Mouse (Mus musculus) NIH3T3 (cell line): ENCODE measurements around the gene Med6.
"Not testable (repeated sequence)": the region's sequence is repeated elsewhere in the genome, so short reads cannot be mapped to it uniquely, and the experiment has no call there.

Experiments
- DNase-seq: peaks from one replicate; pipeline ENCODE4 v3.0.0-alpha.2; 2012; ENCODE audit warnings: low read depth

The Med6 gene

DNA sequence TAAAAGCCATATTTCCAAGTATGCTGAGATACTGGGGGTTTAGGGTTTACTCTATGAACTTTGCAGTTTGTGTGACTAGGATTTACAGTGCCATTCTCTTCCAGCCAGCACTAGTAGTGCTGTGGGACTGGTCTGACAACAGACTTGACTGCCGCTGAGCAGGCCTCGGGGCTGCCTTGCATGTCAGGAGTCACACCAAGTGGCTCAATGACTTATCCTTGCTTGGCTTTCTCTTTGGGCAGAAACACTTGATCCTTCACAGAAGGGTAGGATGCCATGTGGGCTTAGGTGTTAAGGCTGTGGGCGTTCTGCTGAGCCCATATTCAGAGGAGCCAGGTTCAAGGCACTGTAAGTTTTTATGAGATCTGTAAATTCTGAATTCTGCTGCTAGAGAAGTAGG, 45.5 kb downstream of the Med6 start:
- no peak for DNase-seq

DNA sequence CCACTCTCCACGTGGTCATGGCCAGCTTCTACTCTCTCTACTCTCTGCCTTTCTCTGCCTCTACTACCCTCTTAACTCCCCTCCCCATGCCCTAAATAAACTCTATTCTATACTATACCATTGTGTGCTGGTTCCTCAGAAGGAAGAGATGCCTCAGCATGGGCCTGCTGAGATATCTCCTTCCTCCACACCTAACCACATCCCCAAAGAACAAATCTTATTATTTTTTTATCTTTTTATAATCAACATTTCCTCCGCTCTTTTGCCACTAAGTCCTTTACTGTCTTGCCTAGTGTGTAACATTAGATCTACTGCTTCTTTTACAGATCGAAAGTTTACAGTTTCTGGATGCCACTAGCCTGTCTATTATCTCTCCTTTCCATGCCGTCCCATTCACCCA, 47.6 kb downstream of the Med6 start:
- no peak for DNase-seq

DNA sequence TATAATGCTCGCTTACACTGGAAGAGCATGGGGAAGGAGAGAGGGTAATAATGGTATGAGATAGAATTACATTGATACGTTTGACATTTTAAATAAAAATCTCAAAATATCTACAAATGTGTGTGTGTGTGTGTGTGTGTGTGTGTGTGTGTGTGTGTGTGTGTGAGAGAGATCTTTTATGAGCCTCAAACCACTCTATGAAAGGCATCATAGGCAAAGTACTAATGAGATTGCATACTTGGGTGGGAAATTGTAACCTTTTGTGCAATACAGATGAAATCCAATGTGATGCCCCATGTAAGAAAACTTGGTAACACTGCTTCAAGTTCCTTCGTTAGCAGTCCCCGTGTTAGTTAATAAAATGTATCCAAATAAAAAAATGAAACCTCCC, 61.8 kb downstream of the Med6 start:
- no peak for DNase-seq

DNA sequence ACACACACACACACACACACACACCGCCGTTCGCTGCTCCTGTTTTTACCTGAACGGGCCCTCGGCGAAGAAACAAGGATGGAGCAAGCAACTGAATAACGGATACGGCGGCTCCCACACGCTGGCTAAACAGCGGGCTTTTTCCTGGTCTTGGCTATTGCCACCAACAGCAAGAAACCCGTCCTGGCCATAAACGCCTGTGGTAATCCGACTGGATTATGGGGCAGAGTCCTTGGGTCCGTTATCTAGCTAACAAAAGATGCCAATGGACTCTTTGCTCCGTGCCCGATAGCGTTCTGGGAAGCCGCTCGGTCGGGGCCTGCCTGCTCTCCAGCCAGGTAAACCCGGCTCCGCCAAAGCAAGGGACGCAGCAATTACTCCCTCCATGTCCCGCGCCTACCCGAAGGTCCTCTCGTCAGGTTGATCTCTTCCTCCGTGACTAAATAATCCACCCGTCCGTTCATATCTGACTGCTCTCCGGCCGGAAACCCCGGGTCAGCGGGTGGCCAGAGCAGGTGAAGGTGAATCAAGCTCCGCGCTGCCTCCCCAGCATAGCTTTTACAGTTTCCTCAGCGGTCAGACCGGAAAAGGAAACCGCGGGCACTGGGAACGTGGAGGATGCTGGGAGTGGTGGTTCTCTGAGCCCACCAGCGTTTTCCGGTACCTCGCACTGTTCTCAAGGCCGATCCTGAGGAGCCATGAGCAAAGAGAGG, 62.3 kb downstream of the Med6 start, which contains the start of the genes Gm20498 and Synj2bp:
Gene Gm20498, minus strand, starts transcription at position 590 of the 713 bp plus-strand sequence.
Gene Synj2bp, minus strand, starts transcription at position 596 of the 713 bp plus-strand sequence.
- peak; percentile 89 for DNase-seq

DNA sequence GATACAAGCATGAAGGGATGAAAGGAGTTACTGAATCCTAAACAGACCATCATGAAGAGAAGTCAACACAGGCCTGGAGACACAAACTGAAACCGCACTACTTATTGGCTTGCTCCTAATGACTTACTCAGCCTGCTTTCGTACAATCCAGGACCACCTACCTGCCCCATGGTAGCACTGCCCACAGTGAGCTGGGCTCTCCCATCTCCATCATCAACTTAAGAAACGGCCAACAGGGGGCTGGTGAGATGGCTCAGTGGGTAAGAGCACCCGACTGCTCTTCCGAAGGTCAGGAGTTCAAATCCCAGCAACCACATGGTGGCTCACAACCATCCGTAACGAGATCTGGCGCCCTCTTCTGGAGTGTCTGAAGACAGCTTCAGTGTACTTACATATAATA, 64.2 kb downstream of the Med6 start:
- not testable (repeated sequence) for DNase-seq
